Mouse (Mus musculus) midbrain, embryonic 12.5 days (tissue): ENCODE measurements at regions not wholly inside any gene's neighbourhood (a gene's known extent, or its start where the extent isn't known, plus 50 kb on each side); places are given as distances from the start of the nearest gene placed in this dataset.
"Not testable (repeated sequence)": the region's sequence is repeated elsewhere in the genome, so short reads cannot be mapped to it uniquely, and the experiment has no call there.

ENCODE experiments used
- ATAC-seq: fragments of 200-750 bp; cut with Nextera tagmentation; 2 replicates; pipeline ENCODE4 v1.8.0; 2017; ENCODE audit warnings: low read depth, moderate TSS enrichment, moderate library complexity; ENCODE audit not compliant: low FRiP score
- H3K27ac ChIP-seq: fragments of 300-500 bp; sonication (generic); replicated peaks from 2 replicates; pipeline ENCODE4 v1.5.1; 2016; ENCODE audit warnings: mild to moderate bottlenecking
- H3K27me3 ChIP-seq: fragments of 300-500 bp; sonication (generic); 2 replicates; pipeline ENCODE4 v1.6.1; 2016; ENCODE audit warnings: mild to moderate bottlenecking
- H3K36me3 ChIP-seq: fragments of 300-500 bp; sonication (generic); 2 replicates; pipeline ENCODE4 v1.6.1; 2016
- H3K4me1 ChIP-seq: fragments of 300-500 bp; sonication (generic); 2 replicates; pipeline ENCODE4 v1.6.1; 2016
- H3K4me2 ChIP-seq: fragments of 300-500 bp; sonication (generic); replicated peaks from 2 replicates; pipeline ENCODE4 v1.6.1; 2016; ENCODE audit warnings: mild to moderate bottlenecking, moderate library complexity
- H3K4me3 ChIP-seq: fragments of 300-500 bp; sonication (generic); 2 replicates; pipeline ENCODE4 v1.5.1; 2016; ENCODE audit warnings: mild to moderate bottlenecking
- H3K9ac ChIP-seq: fragments of 300-500 bp; sonication (generic); replicated peaks from 2 replicates; pipeline ENCODE4 v1.6.1; 2016; ENCODE audit warnings: mild to moderate bottlenecking, moderate library complexity
- H3K9me3 ChIP-seq: fragments of 300-500 bp; sonication (generic); 2 replicates; pipeline ENCODE4 v1.6.1; 2016; ENCODE audit warnings: mild to moderate bottlenecking
- WGBS: fragments of 180-500 bp; shearing (Covaris S2); methylation state at CpG from one replicate; pipeline ENCODE4 v1.1.7; 2016; 5-methylcytosine and 5-hydroxymethylcytosine counted together

DNA sequence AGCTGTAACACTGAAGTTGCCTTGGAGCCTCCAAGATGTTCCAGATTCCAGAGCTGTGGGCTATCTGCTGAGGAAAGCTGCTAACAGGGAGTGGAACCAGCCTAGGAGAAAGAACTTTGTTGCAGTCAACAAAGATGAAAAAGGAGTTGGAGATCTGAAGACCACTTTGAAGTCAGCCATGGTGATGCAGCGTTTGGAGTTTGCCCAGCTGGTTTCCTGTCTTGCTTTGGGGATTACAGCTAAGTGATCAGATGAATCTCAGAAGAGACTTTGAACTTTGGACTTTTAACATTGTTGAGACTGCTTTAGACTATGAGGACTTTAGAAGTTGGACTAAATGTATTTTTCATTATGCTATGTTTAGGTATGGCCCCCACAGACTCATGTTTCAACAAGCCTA lies 297.6 kb downstream of the Gadd45g start:
- H3K36me3 ChIP-seq, H3K9ac ChIP-seq, H3K4me2 ChIP-seq, ATAC-seq, H3K4me1 ChIP-seq, H3K4me3 ChIP-seq, H3K27ac ChIP-seq, H3K27me3 ChIP-seq: not testable (repeated sequence)
- 79% methylated on average over 1 of the region's 1 CpGs for WGBS
- H3K9me3 ChIP-seq, result peaks cover 13% of the 10 kb centered on the region; the same call in 1 of the 2 replicates

DNA sequence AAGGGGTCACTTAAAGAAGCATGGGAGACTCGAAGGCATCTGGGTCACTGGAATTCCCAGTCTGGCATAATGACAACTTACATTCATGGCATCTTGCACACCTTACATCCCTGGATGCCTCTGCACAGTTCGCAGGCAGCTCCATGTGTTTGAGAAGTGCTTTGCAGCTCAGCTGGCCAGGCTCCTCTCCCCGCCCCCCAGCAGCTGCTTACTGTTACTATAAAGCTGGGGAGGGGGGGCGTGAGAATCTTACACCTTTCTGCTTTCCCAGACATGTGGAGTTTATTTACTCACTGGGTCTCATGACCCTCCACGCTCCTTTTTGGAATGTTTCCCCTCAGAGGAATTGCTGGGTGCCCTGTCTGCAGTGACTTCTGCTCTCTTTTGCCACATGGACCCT lies 299.4 kb downstream of the Gadd45g start:
- 84% methylated on average over 5 of the region's 5 CpGs for WGBS
- Histone ChIP-seq H3K4me1 (no peaks in the 10 kb centered on the region), H3K27ac (no peak overlapping the region), H3K36me3 (no peaks in the 10 kb centered on the region), H3K4me2 (no peak overlapping the region), H3K4me3 (no peak overlapping the region), H3K27me3 (no peaks in the 10 kb centered on the region), H3K9ac (no peak overlapping the region), H3K9me3 (peaks cover 13% of the 10 kb centered on the region; the same call in 1 of the 2 replicates)
- ATAC-seq, result no peak

DNA sequence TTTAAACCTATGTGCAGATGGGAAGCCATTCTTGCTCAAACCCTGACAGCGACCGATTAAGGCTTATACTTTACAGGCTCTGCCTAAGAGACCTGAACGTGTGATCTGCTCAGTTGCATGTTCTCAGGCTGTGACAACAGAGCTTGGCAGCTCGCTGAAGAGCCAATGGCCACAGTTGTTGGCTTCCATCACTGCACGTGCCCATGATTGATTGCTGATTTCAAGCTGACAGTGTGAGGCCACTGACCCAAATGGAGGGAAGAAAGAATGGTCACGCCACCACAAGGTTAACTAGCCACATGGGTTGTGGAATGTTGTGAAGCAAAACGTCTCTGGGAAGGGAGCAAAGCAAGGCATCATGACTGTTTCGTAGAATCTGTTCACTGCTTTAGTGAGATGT lies 303.8 kb downstream of the Gadd45g start:
- H3K4me1 ChIP-seq, result peaks cover 7% of the 10 kb centered on the region
- ATAC-seq, result no peak
- H3K36me3 ChIP-seq, result no peaks in the 10 kb centered on the region
- H3K27me3 ChIP-seq, result peaks cover 5% of the 10 kb centered on the region; the same call in 1 of the 2 replicates
- H3K4me3 ChIP-seq, result no peak overlapping the region
- no peak overlapping the region for H3K27ac ChIP-seq
- peaks cover 4% of the 10 kb centered on the region; the same call in 1 of the 2 replicates for H3K9me3 ChIP-seq
- 87% methylated on average over 8 of the region's 8 CpGs for WGBS
- no peak overlapping the region for H3K9ac ChIP-seq
- no peak overlapping the region for H3K4me2 ChIP-seq

DNA sequence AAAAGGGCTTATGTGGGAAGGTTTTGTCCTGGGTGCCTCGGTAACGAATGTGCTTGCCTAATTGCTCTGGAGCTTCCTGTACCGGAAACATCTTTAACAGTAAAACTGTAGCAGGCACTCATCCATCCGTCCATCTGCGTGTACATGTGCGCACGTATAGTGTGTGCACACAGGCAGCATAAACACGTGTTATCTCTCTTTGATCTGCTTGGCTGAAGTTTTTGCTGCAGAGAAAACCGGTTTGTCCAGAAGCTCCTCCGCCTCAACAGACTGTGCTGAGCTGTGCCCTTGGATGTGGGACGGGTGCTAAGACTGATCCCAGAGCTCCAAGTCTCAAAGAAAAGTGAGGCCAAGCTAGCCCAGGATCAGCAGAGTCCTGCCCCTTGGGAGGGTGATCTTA lies 305.3 kb downstream of the Gadd45g start:
- peaks cover 11% of the 10 kb centered on the region; the same call in 1 of the 2 replicates for H3K27me3 ChIP-seq
- ATAC-seq, result no peak
- no peak overlapping the region for H3K27ac ChIP-seq
- H3K4me2 ChIP-seq, result no peak overlapping the region
- peaks cover 8% of the 10 kb centered on the region for H3K4me1 ChIP-seq
- no peak overlapping the region for H3K9ac ChIP-seq
- H3K36me3 ChIP-seq, result no peaks in the 10 kb centered on the region
- no peak overlapping the region for H3K4me3 ChIP-seq
- no peaks in the 10 kb centered on the region for H3K9me3 ChIP-seq
- WGBS, result 87% methylated on average over 11 of the region's 11 CpGs

DNA sequence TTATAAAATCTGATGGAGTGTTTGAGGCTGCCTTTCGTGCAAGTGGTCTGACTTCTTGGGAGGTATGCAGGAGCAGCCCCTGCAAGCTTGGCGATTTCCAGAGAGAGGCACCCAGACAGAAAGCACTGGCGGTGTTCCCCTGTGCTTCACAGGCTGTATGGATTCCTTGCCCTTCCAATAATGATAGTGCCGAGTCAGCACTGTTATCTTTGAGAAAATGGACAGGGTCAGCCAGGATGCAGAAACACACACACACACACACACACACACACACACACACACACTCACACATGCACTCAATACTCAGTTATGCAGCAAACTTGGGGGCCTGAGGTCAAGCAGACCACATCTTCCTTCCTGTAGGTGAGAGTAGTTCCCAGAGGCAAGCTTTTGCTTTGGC lies 305.7 kb downstream of the Gadd45g start:
- Histone ChIP-seq H3K4me1 (peaks cover 8% of the 10 kb centered on the region), H3K27ac (no peak overlapping the region), H3K9ac (no peak overlapping the region), H3K27me3 (peaks cover 11% of the 10 kb centered on the region; the same call in 1 of the 2 replicates), H3K36me3 (no peaks in the 10 kb centered on the region), H3K9me3 (no peaks in the 10 kb centered on the region), H3K4me3 (no peak overlapping the region), H3K4me2 (no peak overlapping the region)
- ATAC-seq, result no peak
- 71% methylated on average over 4 of the region's 4 CpGs for WGBS

DNA sequence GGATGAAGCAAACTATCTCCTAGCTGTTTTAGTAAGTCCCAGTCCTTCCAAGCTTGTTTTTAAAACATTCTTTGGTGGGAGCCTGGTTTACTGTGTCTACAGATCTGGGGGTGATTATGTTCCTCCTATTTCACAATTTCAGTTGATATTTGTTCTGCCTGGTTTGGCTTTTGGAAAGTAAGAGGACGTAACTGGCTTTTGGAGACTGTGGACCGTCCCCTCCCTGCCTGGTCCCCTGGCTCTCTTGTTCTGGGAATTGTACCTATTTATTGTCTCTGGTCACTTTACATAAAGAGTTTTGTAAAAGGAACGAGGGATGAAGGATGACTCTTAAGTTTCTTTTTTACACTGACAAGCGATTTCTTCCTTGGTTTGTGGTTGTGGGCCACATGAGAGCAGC lies 306.6 kb downstream of the Gadd45g start:
- Histone ChIP-seq H3K4me1 (peaks cover 8% of the 10 kb centered on the region), H3K27me3 (peaks cover 11% of the 10 kb centered on the region; the same call in 1 of the 2 replicates), H3K9ac (no peak overlapping the region), H3K36me3 (no peaks in the 10 kb centered on the region), H3K9me3 (no peaks in the 10 kb centered on the region), H3K4me2 (no peak overlapping the region), H3K4me3 (no peak overlapping the region), H3K27ac (no peak overlapping the region)
- WGBS, result 76% methylated on average over 4 of the region's 4 CpGs
- ATAC-seq, result no peak

DNA sequence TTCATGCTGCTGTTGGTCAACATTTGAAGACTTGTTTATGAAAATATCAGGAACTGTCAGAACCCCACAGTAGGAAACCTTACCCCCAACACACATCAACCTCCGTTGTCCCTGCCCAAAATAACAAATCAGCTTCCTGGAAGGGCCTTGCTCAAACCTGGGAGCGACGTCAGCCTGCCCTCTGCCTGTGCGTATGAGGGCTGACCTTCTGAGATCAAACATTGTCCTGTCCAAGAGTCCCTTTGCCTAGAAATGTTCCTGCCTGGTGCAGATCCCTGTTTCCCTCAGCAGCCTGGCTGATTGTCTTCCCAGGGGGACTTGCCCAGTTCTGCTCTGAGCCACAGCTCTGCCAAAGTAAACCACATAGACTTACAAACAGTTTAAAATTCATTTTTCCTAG lies 307.1 kb downstream of the Gadd45g start:
- no peak overlapping the region for H3K27ac ChIP-seq
- H3K9me3 ChIP-seq, result no peaks in the 10 kb centered on the region
- no peak overlapping the region for H3K4me2 ChIP-seq
- WGBS, result 70% methylated on average over 4 of the region's 4 CpGs
- H3K9ac ChIP-seq, result no peak overlapping the region
- peaks cover 8% of the 10 kb centered on the region for H3K4me1 ChIP-seq
- H3K27me3 ChIP-seq, result peaks cover 11% of the 10 kb centered on the region; the same call in 1 of the 2 replicates
- H3K36me3 ChIP-seq, result no peaks in the 10 kb centered on the region
- no peak for ATAC-seq
- H3K4me3 ChIP-seq, result no peak overlapping the region

DNA sequence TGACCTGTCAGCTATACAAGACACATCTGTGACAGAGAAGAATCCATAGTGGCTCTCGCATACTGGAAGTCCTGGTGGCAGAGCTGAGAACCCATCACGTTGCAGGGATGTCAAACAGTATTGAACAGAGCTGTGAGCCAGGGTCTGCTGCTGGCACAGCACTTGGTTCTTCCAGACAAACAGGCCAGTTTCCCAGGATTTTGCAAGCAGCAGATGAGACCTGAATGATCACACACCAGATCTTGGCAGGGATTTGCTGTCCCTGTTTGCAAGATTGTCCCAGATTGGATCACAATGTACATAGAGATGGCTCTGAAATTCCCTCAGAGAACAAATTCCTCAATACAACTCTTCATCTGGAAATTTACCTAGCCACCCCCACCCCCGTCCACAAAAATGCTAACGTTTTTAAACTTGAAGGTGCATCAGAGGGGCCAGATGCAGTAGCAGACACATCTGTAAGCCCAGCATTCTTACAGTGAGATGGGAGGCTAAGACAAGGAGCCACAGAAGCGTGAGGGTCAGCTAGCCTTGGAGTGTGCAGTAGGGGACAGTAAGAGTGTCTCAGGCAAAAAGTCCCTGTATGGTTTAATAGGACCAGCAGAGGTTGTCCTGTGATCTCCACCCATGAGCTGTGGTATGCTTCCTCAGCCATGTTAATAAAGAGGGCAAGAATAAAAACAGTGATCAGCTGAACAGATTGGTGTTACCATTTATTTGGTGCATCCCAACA lies 307.8 kb downstream of the Gadd45g start:
- Histone ChIP-seq H3K4me3 (no peak overlapping the region), H3K27me3 (peaks cover 11% of the 10 kb centered on the region; the same call in 1 of the 2 replicates), H3K9ac (no peak overlapping the region), H3K9me3 (no peaks in the 10 kb centered on the region), H3K27ac (no peak overlapping the region), H3K36me3 (no peaks in the 10 kb centered on the region), H3K4me1 (peaks cover 8% of the 10 kb centered on the region), H3K4me2 (no peak overlapping the region)
- no peak for ATAC-seq
- 71% methylated on average over 5 of the region's 5 CpGs for WGBS

DNA sequence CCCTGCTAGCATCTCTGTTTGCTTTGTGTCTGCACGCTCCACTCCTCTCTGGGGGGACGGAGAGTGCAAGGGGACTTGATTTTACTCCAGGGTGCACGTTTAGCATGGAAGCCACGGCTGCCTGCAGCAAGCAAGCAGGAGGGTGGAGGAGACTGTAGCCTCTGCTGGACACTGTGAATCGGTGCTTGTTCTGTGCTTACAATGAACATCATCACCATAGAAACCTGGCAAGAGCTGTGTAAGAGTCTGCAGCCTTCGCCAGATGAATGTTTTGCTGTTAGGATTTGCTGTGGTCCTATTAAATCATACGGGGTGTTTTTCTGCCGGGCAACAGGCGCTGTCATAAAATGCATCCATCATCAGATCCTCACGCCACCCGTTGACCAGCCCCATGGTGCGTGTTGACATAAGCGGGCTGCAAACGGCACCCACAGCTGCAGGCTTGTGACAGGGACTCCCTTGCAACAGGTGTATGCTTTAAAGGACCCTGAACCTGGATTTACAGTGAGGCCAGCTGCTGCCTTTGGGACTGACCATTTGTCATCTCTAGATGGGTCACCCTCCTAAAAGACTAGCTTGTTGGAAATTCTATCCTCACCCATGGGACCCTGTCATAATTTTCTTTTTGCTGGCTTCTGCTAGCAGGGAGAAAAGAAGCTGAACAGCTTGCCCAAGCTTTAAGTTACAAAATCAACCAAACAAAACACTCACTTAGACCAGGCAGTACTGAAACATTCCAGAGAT lies 308.5 kb downstream of the Gadd45g start:
- whole genome bisulfite sequencing, result 63% methylated on average over 14 of the region's 14 CpGs
- Histone ChIP-seq H3K36me3 (no peaks in the 10 kb centered on the region), H3K27me3 (peaks cover 11% of the 10 kb centered on the region; the same call in 1 of the 2 replicates), H3K4me1 (peaks cover 8% of the 10 kb centered on the region), H3K9me3 (no peaks in the 10 kb centered on the region), H3K9ac (no peak overlapping the region), H3K4me2 (no peak overlapping the region), H3K27ac (no peak overlapping the region), H3K4me3 (no peak overlapping the region)
- ATAC-seq, result no peak

DNA sequence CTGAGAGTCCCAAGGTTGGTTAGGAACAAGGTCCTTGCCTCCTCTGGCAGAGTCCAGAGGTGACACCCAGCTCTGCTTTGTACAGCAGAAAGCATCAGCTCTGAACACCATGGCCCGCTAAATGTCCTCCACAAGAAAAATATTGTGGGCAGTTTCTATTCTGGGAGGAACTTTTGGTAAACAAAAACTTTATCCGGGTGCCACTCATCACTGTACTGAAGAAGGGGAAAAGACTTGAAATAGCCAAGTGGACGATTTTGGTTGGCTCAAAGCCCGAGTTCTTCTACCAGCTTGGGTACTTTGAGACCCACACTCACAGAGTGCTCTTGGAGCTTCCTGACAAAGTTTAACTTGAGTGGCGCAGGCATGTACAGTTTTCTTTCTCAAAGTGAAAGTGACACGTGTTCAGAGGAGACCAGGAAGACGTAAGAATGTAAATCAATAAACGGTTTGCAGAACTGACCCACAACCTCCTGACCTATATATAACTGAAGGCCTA lies 309.2 kb downstream of the Gadd45g start:
- Histone ChIP-seq H3K9ac (no peak overlapping the region), H3K27me3 (peaks cover 11% of the 10 kb centered on the region; the same call in 1 of the 2 replicates), H3K4me3 (no peak overlapping the region), H3K9me3 (no peaks in the 10 kb centered on the region), H3K4me1 (peaks cover 8% of the 10 kb centered on the region), H3K36me3 (no peaks in the 10 kb centered on the region), H3K27ac (no peak overlapping the region), H3K4me2 (no peak overlapping the region)
- 81% methylated on average over 8 of the region's 8 CpGs for WGBS
- ATAC-seq, result no peak

DNA sequence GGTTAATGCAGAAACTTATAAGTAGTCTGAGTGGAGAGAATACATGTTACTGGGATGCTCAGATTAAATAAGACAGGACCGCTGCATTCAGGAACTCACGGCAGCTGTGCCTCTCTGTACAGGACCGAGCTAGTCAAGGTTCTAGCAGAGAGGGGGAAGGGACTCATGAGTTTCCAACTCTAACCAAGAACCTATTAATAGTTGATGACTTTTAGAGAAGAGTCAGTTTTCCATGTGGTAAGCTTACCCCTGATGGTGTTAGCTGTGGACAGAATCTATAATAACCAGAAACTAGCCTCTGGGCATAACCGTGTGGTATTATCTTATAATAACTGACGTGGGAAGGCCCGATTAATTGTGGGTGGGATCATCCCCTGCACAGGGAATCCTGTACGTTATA lies 316.2 kb downstream of the Gadd45g start:
- Histone ChIP-seq H3K4me1 (no peaks in the 10 kb centered on the region), H3K9ac (no peak overlapping the region), H3K27ac (no peak overlapping the region), H3K27me3 (no peaks in the 10 kb centered on the region), H3K9me3 (no peaks in the 10 kb centered on the region), H3K4me3 (no peak overlapping the region), H3K4me2 (no peak overlapping the region), H3K36me3 (no peaks in the 10 kb centered on the region)
- 85% methylated on average over 7 of the region's 7 CpGs for WGBS
- ATAC-seq, result no peak

DNA sequence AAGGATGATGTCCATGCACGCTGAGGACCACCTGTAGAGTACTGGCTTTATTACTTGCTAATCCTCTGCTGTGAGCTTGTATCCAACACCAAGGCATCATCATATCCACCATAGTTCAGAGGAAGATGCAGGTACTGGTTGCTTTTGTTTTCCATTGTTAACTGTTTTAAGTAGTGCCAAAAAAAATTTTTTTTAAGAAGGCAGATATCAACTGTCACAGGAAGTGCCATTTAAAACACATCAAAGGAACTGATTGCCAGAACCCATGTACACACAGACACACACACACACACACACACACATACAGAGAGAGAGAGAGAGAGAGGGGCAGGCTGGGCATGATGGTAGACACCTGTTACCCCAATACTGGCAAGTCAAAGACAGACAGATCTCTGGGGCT lies 319.1 kb downstream of the Gadd45g start:
- no peak overlapping the region for H3K4me2 ChIP-seq
- H3K9ac ChIP-seq, result no peak overlapping the region

More for the DNA sequence above, 319.1 kb downstream of the Gadd45g start:
- Histone ChIP-seq H3K27ac (no peak overlapping the region), H3K4me3 (no peak overlapping the region), H3K27me3 (no peaks in the 10 kb centered on the region), H3K9me3 (no peaks in the 10 kb centered on the region), H3K4me1 (no peaks in the 10 kb centered on the region), H3K36me3 (no peaks in the 10 kb centered on the region)
- ATAC-seq, result no peak
- WGBS, result 71% methylated on average over 1 of the region's 1 CpGs
